Mouse (Mus musculus) spleen, embryonic (tissue): Measurements from ENCODE around the gene Osbp2.

Source experiments
- CTCF ChIA-PET: fragments of 350-600 bp; sonication (Branson Sonifier 250); formaldehyde crosslinking; loops from one replicate; lab custom pipeline; 2022; lab: Charles Lee

Osbp2 gene

GRCm38 (mm10) chr11:3761775-3762501, 101.8 kb downstream of the Osbp2 start:
- CTCF ChIA-PET, result no interaction called here

GRCm38 (mm10) chr11:3761339-3761738, 102.4 kb downstream of the Osbp2 start:
- CTCF ChIA-PET, result no interaction called here

- CTCF ChIA-PET, result no interaction called here
Observed at GRCm38 (mm10) chr11:3759433-3759832, 104.3 kb downstream of the Osbp2 start.

GRCm38 (mm10) chr11:3755341-3755740, 108.4 kb downstream of the Osbp2 start:
- CTCF ChIA-PET, result no interaction called here

- CTCF ChIA-PET, result no interaction called here
Observed at GRCm38 (mm10) chr11:3754685-3755084, 109.0 kb downstream of the Osbp2 start.

GRCm38 (mm10) chr11:3753897-3754296, 109.8 kb downstream of the Osbp2 start:
- CTCF ChIA-PET, result no interaction called here

GRCm38 (mm10) chr11:3752766-3753165, 110.9 kb downstream of the Osbp2 start:
- CTCF ChIA-PET, result no interaction called here

- CTCF ChIA-PET, result no interaction called here
Observed at GRCm38 (mm10) chr11:3749831-3750230, 113.9 kb downstream of the Osbp2 start.

GRCm38 (mm10) chr11:3742449-3742848, 121.3 kb downstream of the Osbp2 start:
- CTCF ChIA-PET, result no interaction called here

GRCm38 (mm10) chr11:3741183-3741582, 122.5 kb downstream of the Osbp2 start:
- CTCF ChIA-PET, result no interaction called here

GRCm38 (mm10) chr11:3738778-3739177, 124.9 kb downstream of the Osbp2 start:
- CTCF ChIA-PET, result no interaction called here

- CTCF ChIA-PET, result no interaction called here
Observed at GRCm38 (mm10) chr11:3735715-3736114, 128.0 kb downstream of the Osbp2 start.

GRCm38 (mm10) chr11:3733933-3734636, 129.6 kb downstream of the Osbp2 start:
- CTCF ChIA-PET, result no interaction called here

GRCm38 (mm10) chr11:3731469-3731868, 132.2 kb downstream of the Osbp2 start:
- CTCF ChIA-PET, result no interaction called here

- CTCF ChIA-PET, result no interaction called here
Observed at GRCm38 (mm10) chr11:3727438-3728105, 136.1 kb downstream of the Osbp2 start.

GRCm38 (mm10) chr11:3725331-3726054, 138.2 kb downstream of the Osbp2 start:
- CTCF ChIA-PET, result no interaction called here

- CTCF ChIA-PET, result no interaction called here
Observed at GRCm38 (mm10) chr11:3724726-3725125, 139.0 kb downstream of the Osbp2 start.

- CTCF ChIA-PET, result no interaction called here
Observed at GRCm38 (mm10) chr11:3723910-3724309, 139.8 kb downstream of the Osbp2 start.

GRCm38 (mm10) chr11:3722861-3723260, 140.8 kb downstream of the Osbp2 start:
- CTCF ChIA-PET, result no interaction called here

- CTCF ChIA-PET, result no interaction called here
Observed at GRCm38 (mm10) chr11:3722036-3722435, 141.7 kb downstream of the Osbp2 start.

GRCm38 (mm10) chr11:3716662-3717061, 147.0 kb downstream of the Osbp2 start:
- CTCF ChIA-PET, result no interaction called here

- CTCF ChIA-PET, result no interaction called here
Observed at GRCm38 (mm10) chr11:3714486-3714885, 149.2 kb downstream of the Osbp2 start.
